Comparison of ENCODE assay signal across 11 mouse cellular contexts in genomic region chr15:101053832-101054459, GRCm38 (mm10). TPM values are rescaled to one million over a fixed set of nuclear protein-coding genes. Genes with fewer than 3 reads are reported as not detected.
DNase-seq lines count a peak whose midpoint lies in the region; ATAC-seq and TF ChIP-seq lines count a peak whose summit lies in the region.
"Had no signal": no experiment of that assay in that cellular context is flagged by ENCODE, and none has a peak within 500 bp of the region (broad histone marks: within the 10 kb centered on the region; RNA-seq: fewer than 3 reads in every experiment).

No protein-coding gene starts in this region.

- no peak overlapping the region for H3K9ac ChIP-seq in heart, postnatal 0 days (replicated peaks; ENCODE audit: low read depth, low read length)
- H3K9ac ChIP-seq in embryonic facial prominence, embryonic 12.5 days, result peak overlapping the region; percentile 44
- H3K9ac ChIP-seq in intestine, embryonic 14.5 days (ENCODE audit: low read length), result 0 out of 2 replicates have a peak overlapping the region, but pooled peaks have one; percentile 16
- H3K9ac ChIP-seq in midbrain, postnatal 0 days (replicated peaks; ENCODE audit: low read length, poor library complexity, severe bottlenecking), result peak overlapping the region; percentile 42; the same call in 1 of the 2 replicates

- WGBS in heart, postnatal 0 days, result 29% methylated on average over 54 of the region's 65 CpGs
- 11% methylated on average over 65 of the region's 65 CpGs for WGBS in embryonic facial prominence, embryonic 12.5 days
- WGBS in intestine, embryonic 14.5 days, result 28% methylated on average over 62 of the region's 65 CpGs
- WGBS in midbrain, postnatal 0 days, result 17% methylated on average over 39 of the region's 65 CpGs

- no peak for TF ChIP-seq EP300 in heart, postnatal 0 days (IDR thresholded peaks at IDR 0.05; ENCODE audit: low read depth)

- peak overlapping the region; percentile 48 for H3K4me2 ChIP-seq in heart, postnatal 0 days (ENCODE audit: low read depth, low read length)
- H3K4me2 ChIP-seq in embryonic facial prominence, embryonic 12.5 days (replicated peaks), result peak overlapping the region; percentile 63
- peak overlapping the region; percentile 52 for H3K4me2 ChIP-seq in intestine, embryonic 14.5 days (ENCODE audit: low read length)
- H3K4me2 ChIP-seq in midbrain, postnatal 0 days (ENCODE audit: low read depth, low read length, poor library complexity, severe bottlenecking), result peak overlapping the region; percentile 55

- H3K27me3 ChIP-seq in heart, postnatal 0 days (ENCODE audit: control insufficient read depth, insufficient read depth, low read length), result peaks cover 72% of the 10 kb centered on the region
- H3K27me3 ChIP-seq in embryonic facial prominence, embryonic 12.5 days, result peaks cover 45% of the 10 kb centered on the region
- peaks cover 42% of the 10 kb centered on the region for H3K27me3 ChIP-seq in intestine, embryonic 14.5 days (replicated peaks; ENCODE audit: control insufficient read depth, insufficient read depth, low read length)
- H3K27me3 ChIP-seq in midbrain, postnatal 0 days (ENCODE audit: insufficient read depth, low read length), result peaks cover 44% of the 10 kb centered on the region

- no peak overlapping the region for H3K27ac ChIP-seq in heart, postnatal 0 days (ENCODE audit: low read depth)
- H3K27ac ChIP-seq in embryonic facial prominence, embryonic 12.5 days, result no peak overlapping the region
- H3K27ac ChIP-seq in intestine, embryonic 14.5 days (ENCODE audit: low read depth), result no peak overlapping the region
- no peak overlapping the region for H3K27ac ChIP-seq in midbrain, postnatal 0 days (ENCODE audit: low read depth, low read length)

- H3K4me3 ChIP-seq in heart, postnatal 0 days (ENCODE audit: low read depth, low read length), result peak overlapping the region; percentile 46
- peak overlapping the region; percentile 33 for H3K4me3 ChIP-seq in embryonic facial prominence, embryonic 12.5 days
- H3K4me3 ChIP-seq in intestine, embryonic 14.5 days (ENCODE audit: low read depth, low read length), result peak overlapping the region; percentile 32
- peak overlapping the region; percentile 38 for H3K4me3 ChIP-seq in midbrain, postnatal 0 days (ENCODE audit: low read depth, low read length)

- H3K9me3 ChIP-seq in heart, postnatal 0 days (replicated peaks; ENCODE audit: control insufficient read depth, low read length), result no peaks in the 10 kb centered on the region
- no peaks in the 10 kb centered on the region for H3K9me3 ChIP-seq in embryonic facial prominence, embryonic 12.5 days
- 0 out of 2 replicates have a peak, but pooled peaks cover 2% of the 10 kb centered on the region for H3K9me3 ChIP-seq in intestine, embryonic 14.5 days (ENCODE audit: control insufficient read depth, low read length)
- H3K9me3 ChIP-seq in midbrain, postnatal 0 days (ENCODE audit: low read length), result no peaks in the 10 kb centered on the region

- no peaks in the 10 kb centered on the region for H3K4me1 ChIP-seq in heart, postnatal 0 days (ENCODE audit: control insufficient read depth, insufficient read depth)
- peaks cover 10% of the 10 kb centered on the region; the same call in 1 of the 2 replicates for H3K4me1 ChIP-seq in embryonic facial prominence, embryonic 12.5 days
- peaks cover 10% of the 10 kb centered on the region for H3K4me1 ChIP-seq in intestine, embryonic 14.5 days (replicated peaks; ENCODE audit: control insufficient read depth, insufficient read depth, low read length)
- no peaks in the 10 kb centered on the region for H3K4me1 ChIP-seq in midbrain, postnatal 0 days (ENCODE audit: insufficient read depth, low read length)

- intact Hi-C loops in left cerebral cortex, postnatal 10 days (cut with DNase I), result no loop called here

- TF ChIP-seq CTCF in heart, postnatal 0 days (IDR thresholded peaks at IDR 0.05; ENCODE audit: low read depth), result no peak
- TF ChIP-seq CTCF in midbrain, postnatal 0 days (IDR thresholded peaks at IDR 0.05), result no peak

- H3K36me3 ChIP-seq in heart, postnatal 0 days (replicated peaks; ENCODE audit: control insufficient read depth, insufficient read depth, low read length), result 0 out of 2 replicates have a peak, but pooled peaks cover 3% of the 10 kb centered on the region
- peaks cover 10% of the 10 kb centered on the region; the same call in 1 of the 2 replicates for H3K36me3 ChIP-seq in embryonic facial prominence, embryonic 12.5 days
- peaks cover 3% of the 10 kb centered on the region; the same call in 1 of the 2 replicates for H3K36me3 ChIP-seq in intestine, embryonic 14.5 days (ENCODE audit: control insufficient read depth, insufficient read depth, low read length)
- H3K36me3 ChIP-seq in midbrain, postnatal 0 days (ENCODE audit: insufficient read depth, low read length), result no peaks in the 10 kb centered on the region

- ATAC-seq in heart, postnatal 0 days (ENCODE audit: insufficient read depth, low read depth), result no peak
- no peak for ATAC-seq in embryonic facial prominence, embryonic 12.5 days (ENCODE audit: insufficient number of reproducible peaks, insufficient read depth, low FRiP score, low TSS enrichment)
- no peak for ATAC-seq in intestine, embryonic 14.5 days (replicated peaks; ENCODE audit: low FRiP score, low TSS enrichment, low read depth)
- ATAC-seq in midbrain, postnatal 0 days (ENCODE audit: low FRiP score), result no peak

- DNase-seq in heart, postnatal 0 days (ENCODE audit: low spot score), result no peak
- DNase-seq in heart, adult 11 months, result no peak
- peak; percentile 72 for DNase-seq in intestine, embryonic 14.5 days (ENCODE audit: low spot score)
- DNase-seq in midbrain, postnatal 0 days (ENCODE audit: low spot score), result no peak
- no peak for DNase-seq in left cerebral cortex, postnatal 10 days (ENCODE audit: extremely low spot score in 1 of 2, low spot score in 2 of 2)
- DNase-seq in spleen, postnatal 14 days (ENCODE audit: low spot score in 2 of 2), result no peak
- DNase-seq in adrenal gland, postnatal 10 days, result no peak

RNA-seq across cellular contexts. Expression of gene Gm47841, which starts 6.7 kb away (rescaled TPM):
- total RNA-seq in heart, postnatal 0 days (2014; rRNA removed; ENCODE audit: low replicate concordance), result not detected in 2 replicates
- polyA plus RNA-seq in heart, postnatal 0 days (2015; fragmentation: Nextera tagmentation; extraction: Ambion mirVana), result not detected in 2 replicates
- not detected in 2 replicates for polyA plus RNA-seq in embryonic facial prominence, embryonic 12.5 days (2016; fragmentation: Nextera tagmentation; extraction: Ambion mirVana)
- polyA plus RNA-seq in intestine, embryonic 14.5 days (2014; fragmentation: Nextera tagmentation; extraction: Ambion mirVana), result not detected in 2 replicates
- not detected in 2 replicates for total RNA-seq in midbrain, postnatal 0 days (2014; rRNA removed)
- not detected in 2 replicates for polyA plus RNA-seq in midbrain, postnatal 0 days (2015; fragmentation: Nextera tagmentation; extraction: Ambion mirVana)
- under 1 TPM in 1 of 2 experiments, not detected in 1; 0.32 TPM for total RNA-seq in left cerebral cortex, postnatal 10 days (2021)
- under 1 TPM in 1 of 2 experiments, not detected in 1; 0.33 TPM for total RNA-seq in adrenal gland, postnatal 10 days (2021)
- total RNA-seq: hematopoietic stem cell, adult 5-6 weeks; MEL; monocyte, adult 5-6 weeks had no signal

RNA-seq across cellular contexts. Expression of gene Fignl2, which starts 24.4 kb away (rescaled TPM):
- 3.9 and 4.1 TPM in 2 replicates for total RNA-seq in heart, postnatal 0 days (2014; rRNA removed; ENCODE audit: low replicate concordance)
- 0.05 and 0.12 TPM in 2 replicates for polyA plus RNA-seq in heart, postnatal 0 days (2015; fragmentation: Nextera tagmentation; extraction: Ambion mirVana)
- polyA plus RNA-seq in embryonic facial prominence, embryonic 12.5 days (2016; fragmentation: Nextera tagmentation; extraction: Ambion mirVana), result 0.36 and 0.38 TPM in 2 replicates
- polyA plus RNA-seq in intestine, embryonic 14.5 days (2014; fragmentation: Nextera tagmentation; extraction: Ambion mirVana), result 0.43 and 0.55 TPM in 2 replicates
- total RNA-seq in midbrain, postnatal 0 days (2014; rRNA removed), result 1.0 and 3.4 TPM in 2 replicates
- polyA plus RNA-seq in midbrain, postnatal 0 days (2015; fragmentation: Nextera tagmentation; extraction: Ambion mirVana), result 0.04 and 0.05 TPM in 2 replicates
- total RNA-seq in left cerebral cortex, postnatal 10 days (2021), result 1 to 10 TPM; 1.0 to 1.1 TPM
- 10 to 100 TPM in 1 of 2 experiments, 1 to 10 TPM in 1; 8.4 to 11.0 TPM for total RNA-seq in adrenal gland, postnatal 10 days (2021)
- total RNA-seq: hematopoietic stem cell, adult 5-6 weeks; MEL had no signal
